Mouse (Mus musculus) megakaryocyte, adult 5-6 weeks (primary cell): Measurements from ENCODE around the gene Gm20662. TPM values are rescaled to one million over a fixed set of nuclear protein-coding genes. Genes with fewer than 3 reads are reported as not detected.

Experiments used
- ATAC-seq: 2 replicates; pipeline ENCODE4 v1.8.0; 2016; ENCODE audit warnings: mild to moderate bottlenecking, inconsistent platforms; ENCODE audit not compliant: poor library complexity, severe bottlenecking
- total RNA-seq, 2 experiments: library from RNA; stranded (forward) in 1 of 2; stranded (reverse) in 1 of 2; fragments of 153-499, 151-499 nt in 1 of 2; fragments of 221-1000, 200-1000 nt in 1 of 2; gene quantifications; 2 replicates each; pipeline versions ENCODE4 v1.2.3 to v1.2.4; 2015 to 2017

The Gm20662 gene
- total RNA-seq, 2 experiments from 2014 or later, result not detected

DNA sequence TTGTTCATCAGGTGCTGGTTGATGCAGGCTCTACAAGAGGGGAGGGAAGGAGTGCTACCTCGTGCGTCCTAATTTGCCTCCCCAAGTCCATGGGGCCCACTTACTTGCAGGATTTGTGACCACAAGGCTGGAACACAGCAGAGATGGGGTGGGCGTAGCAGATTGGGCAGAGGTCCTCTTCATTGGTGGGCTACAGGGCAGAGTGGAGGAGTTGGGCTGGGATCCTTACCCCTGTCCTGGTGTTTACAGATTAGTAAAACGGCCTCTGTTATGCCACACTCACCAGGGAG, 55.7 kb downstream of the Gm20662 start:
- no peak for ATAC-seq

DNA sequence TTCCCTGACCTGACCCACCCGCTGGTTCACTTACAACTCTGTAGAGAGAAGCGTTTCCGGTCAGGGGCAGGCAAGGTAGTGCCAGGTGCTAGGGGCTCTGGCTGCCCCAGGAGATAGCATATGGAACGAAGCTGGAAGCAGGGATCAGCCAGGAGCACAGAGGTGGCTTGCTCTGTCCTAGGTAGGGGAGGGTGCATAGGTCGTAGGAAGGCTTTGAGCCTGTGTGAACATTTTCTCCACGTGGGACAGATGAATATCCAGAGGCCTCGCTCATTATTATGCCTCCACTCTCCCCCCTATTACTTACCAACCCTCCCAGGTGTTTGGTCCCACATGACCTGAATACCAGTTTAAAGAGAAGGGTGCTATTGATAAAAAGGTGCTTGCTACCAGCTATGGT, 56.3 kb downstream of the Gm20662 start:
- ATAC-seq, result no peak

DNA sequence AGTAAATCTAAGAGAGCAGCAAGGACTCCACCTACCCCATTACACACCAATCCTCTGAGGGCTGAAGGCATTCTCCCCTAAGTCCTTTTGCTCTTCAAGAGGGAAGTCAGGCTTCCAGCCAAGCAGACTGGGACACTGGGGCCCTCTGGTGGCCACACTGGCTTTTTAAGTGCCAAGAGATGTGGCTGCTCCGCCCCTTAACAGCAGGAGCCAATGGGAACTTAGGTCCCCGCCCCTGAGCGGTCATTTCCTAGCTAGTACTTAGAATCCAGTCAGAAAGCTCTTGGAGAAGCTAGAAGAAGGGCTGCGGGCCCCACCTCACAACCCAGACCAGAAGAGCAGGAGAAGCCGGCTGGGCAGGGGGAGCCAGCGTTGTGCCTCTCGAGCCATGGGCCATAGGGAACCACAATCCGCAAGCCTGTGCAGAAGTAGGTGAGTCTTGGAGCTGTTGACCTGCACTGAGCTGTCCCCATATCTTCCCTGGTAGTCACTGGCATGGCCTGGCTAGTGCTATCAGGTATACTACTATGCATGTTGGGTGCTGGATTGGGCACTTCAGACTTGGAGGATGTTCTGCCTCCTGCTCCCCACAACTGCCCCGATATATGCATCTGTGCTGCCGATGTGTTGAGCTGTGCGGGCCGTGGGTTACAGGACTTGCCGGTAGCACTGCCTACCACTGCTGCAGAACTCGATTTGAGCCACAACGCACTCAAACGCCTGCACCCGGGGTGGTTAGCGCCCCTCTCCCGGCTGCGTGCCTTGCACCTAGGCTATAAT, 56.9 kb downstream of the Gm20662 start, which contains the start of gene Amigo3:
Amigo3 (plus strand) TSS at position 275 of the 780 bp plus-strand sequence.
- ATAC-seq, result peak; percentile 75

DNA sequence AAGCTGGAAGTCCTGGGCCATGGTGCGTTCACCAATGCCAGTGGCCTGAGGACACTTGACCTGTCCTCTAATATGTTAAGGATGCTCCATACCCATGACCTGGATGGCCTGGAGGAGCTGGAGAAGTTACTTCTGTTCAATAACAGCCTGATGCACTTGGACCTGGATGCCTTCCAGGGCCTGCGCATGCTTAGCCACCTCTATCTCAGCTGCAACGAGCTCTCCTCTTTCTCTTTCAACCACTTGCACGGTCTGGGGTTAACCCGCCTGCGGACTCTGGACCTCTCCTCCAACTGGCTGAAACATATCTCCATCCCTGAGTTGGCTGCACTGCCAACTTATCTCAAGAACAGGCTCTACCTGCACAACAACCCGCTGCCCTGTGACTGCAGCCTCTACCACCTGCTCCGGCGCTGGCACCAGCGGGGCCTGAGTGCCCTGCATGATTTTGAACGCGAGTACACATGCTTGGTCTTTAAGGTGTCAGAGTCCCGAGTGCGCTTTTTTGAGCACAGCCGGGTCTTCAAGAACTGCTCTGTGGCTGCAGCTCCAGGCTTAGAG, 57.6 kb downstream of the Gm20662 start:
- ATAC-seq, result no peak

DNA sequence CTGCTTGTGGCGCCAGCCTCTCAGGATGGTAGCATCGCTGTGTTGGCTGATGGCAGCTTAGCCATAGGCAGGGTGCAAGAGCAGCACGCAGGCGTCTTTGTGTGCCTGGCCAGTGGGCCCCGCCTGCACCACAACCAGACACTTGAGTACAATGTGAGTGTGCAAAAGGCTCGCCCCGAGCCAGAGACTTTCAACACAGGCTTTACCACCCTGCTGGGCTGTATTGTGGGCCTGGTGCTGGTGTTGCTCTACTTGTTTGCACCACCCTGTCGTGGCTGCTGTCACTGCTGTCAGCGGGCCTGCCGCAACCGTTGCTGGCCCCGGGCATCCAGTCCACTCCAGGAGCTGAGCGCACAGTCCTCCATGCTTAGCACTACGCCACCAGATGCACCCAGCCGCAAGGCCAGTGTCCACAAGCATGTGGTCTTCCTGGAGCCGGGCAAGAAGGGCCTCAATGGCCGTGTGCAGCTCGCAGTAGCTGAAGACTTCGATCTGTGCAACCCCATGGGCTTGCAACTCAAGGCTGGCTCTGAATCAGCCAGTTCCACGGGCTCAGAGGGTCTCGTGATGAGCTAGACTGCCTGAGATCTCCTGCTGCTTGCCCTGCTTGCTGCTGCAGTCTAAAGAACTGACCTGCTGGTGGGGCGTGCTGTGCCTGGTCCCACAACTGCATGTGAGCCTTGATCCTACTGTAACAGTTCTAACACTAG, 58.3 kb downstream of the Gm20662 start:
- ATAC-seq, result no peak

DNA sequence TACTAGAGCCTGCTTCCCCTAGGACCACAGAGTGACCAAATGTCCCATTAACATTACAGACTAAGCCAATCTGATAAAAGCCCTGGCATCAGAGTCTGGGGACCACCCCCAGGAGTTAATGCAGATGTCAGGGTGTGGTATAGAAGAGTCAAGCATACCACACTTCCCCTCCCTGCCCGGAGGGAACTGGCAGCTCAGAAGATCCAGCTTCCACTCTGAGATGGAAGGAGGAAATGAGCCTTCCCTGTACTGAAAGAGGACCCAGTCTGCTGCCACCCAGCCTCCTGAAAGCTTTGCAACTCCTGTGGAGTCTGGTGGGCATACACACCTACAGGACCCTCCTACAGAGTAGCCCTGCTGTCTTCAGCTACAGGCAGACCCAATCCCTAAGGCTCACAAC, 58.9 kb downstream of the Gm20662 start:
- ATAC-seq, result peak; percentile 28

DNA sequence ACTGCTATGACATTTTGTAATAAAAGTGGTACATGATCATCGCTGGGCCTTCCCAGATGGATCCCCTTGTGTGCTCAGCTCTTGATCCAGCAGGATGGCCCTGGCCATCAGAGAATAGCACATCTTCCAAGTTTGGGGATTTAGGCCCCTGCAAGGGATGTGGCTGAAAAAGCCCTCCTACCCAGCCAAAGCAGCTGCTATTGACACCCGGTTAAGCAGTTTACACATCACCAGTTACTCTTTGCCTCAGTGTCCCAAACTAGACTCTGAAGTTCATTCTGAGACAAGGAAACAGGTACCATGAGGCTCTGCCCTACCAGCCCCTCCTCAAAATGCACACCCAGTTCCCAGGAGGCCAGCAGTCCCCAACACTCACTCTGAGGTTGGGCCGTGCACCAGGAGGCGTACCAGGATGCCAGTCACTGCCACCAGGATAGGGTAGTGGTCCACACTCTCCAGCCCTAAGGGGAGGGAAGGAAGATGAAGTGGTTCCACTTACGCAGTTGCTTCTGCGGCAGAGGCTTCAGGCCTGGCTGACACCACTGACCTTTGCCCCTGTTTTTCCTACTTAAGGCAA, 59.6 kb downstream of the Gm20662 start:
- ATAC-seq, result no peak

DNA sequence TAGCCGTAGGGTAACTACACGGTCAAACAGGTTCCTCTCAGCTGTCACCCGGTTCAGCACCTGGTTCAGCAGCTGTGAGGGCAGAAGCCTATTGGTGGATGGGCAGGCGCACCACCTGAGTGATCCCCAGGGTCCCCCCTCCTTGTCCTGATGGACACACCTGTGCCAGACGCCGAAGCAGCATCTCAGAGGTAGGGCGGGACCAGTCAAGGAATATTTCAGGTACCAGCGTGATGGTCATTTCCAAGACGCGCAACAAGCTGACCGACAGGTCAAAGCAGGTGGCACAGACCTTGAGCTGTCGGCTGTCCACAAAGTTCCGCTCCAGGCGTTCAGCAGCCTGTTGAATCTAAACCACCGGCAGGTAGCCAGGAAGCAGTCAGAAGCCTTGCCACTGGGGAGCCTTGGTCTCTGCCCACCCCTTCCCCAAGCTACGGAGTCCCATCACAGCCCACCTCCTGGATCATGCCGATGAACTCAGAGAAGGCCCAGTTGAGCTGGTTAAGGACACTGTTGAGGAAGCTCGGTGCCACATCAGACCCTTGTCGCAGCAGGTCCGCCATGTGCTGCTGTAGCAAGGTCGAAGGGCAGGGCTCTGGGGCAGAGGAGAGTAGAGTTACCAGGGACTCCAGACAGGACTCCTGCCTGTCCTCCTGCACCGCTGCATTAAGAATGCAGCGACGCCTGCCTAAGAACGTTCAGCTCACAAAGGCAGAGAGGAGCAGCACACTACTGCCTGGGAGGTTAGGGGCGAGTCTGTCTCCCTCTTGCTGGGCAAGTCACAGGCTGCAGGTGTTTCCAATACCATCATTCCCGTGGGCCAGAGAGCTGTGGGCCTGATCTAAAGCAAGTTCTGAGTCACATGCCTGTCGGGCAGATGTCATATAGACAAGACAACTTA, 60.5 kb downstream of the Gm20662 start:
- no peak for ATAC-seq

DNA sequence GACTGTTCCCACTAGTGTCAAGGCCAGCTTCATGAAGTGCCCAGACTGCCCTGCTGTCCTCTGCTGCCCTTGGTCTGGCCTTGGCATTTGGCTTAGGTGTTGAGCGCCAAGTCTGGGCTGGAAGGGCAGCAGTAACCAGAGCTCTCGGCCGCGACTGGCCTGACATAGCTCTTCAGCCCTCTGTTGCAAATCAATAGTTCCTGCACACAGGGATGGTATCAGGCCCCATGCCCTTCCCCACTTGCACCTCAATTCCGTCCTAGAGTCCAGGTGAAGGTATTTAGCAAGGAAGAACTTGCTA, 61.1 kb downstream of the Gm20662 start:
- ATAC-seq, result no peak

DNA sequence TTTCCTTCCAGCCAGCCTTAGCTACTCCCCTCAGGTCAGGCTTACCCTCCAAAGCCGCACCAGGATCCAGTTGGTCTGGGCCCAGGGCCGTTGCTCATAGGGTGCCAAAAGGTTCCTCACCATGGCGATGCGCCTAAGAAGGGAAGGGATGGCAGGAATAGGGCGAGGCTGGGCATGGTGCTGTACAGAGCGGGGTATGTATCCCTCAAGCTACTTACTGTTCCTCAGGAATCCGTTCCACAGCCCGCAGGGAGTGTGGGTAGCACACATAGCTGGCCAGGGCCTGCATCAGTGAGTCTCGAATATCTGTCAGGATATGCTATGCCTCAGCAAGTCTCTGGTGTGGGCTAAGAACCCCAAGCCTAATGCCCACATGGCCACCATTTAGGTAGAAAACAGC, 62.1 kb downstream of the Gm20662 start:
- ATAC-seq, result no peak

DNA sequence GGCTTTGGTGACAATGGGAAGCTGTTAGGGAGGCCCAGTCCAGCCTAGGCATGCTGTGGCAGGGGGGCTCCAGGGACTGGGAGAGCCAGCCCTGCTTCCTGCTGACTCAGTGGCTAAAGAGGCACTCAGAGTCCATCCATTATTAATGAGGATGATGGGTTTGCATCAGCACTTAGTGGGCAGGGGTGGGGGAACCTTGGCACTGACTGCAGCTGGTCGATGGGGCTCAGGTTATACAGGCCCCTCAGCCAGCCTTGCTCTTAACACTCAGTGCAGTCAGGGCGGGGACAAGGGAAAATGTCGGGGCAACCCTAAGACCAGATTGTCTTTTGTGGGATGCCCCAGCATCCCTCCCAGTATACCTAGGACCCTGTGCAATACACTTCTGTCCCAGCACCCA, 66.0 kb downstream of the Gm20662 start:
- ATAC-seq, result no peak

DNA sequence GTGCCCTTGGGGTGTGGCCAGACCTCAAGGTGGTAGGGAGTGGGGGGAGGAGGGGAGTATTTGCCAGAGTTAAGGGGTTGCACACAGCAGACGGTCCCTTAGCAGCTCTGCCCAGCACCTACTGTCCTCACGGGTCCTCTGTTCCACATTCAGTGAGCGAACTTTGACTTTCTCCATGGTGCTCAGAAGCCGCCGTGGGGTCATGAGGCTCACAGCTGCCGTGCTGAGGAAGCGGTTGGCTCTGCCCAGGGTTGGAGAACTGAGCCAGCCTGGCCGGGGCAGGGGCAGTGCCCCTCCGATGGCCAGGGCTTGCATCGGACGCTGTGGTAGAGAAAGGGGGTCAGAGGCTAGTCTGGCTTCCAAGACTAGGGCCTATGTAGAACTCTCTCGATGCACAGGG, 67.2 kb downstream of the Gm20662 start:
- ATAC-seq, result no peak

DNA sequence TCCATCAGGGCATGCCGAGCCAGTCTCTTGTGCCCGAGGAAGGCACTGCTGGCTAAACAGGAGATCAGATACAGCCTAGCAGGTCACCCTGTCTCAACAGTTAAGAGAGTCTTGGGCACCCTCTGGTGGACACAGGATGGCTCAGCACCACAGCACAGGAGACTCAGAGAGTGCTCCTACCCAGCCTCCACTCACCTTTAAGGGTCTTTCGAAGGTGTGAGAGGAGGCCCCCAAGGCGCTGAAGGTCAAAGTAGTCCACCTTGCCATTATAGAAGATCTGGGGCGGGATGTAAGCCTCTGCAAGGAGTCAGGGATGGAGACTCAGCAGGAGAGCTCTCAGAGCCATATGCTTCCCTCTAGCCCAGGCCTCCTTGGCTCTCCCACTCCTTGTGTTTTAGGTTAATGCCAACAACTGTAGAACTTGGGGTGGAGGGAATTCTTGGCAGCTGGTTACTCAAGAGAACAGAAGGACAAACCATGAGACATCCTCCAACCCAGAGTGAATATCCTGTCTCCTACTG, 69.4 kb downstream of the Gm20662 start:
- ATAC-seq, result peak; percentile 67

DNA sequence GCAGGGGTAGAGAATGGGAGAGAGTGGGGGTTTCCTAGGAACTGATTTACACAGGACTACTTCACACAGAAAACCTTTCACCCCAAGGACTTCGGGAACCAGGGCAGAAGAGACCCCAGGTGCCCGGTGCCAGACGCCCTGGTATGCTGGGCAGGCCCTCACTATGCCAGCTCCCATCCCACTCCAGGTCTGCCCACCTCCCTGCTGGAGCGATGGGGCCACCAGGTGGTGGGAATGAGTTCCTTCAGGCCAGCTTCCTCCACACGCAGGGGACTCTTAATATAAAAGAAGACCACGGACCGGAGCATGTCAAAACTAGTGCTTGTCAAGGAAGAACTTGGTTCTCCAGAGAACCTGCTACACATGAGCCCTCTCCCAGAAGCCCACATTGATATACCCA, 71.0 kb downstream of the Gm20662 start:
- ATAC-seq, result no peak

DNA sequence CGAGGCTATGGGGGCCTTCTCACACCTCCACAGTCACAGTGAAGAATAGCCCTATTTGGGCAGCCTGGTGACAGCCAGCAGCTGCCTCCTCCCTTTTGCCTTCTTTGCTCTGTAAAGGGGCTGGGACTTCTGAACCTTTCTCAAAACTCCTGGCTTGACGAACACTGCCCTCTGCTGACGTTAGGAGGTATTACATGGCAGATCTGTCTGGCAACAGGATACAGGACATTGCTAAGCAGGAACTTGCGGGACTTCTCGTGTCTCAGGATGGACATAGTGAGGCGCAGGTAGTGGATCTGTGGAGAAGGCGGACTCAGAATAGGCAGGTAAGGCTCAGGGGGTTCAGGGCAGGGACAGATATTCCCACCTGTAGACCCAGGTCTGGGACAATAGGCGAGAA, 71.8 kb downstream of the Gm20662 start:
- peak; percentile 88 for ATAC-seq

DNA sequence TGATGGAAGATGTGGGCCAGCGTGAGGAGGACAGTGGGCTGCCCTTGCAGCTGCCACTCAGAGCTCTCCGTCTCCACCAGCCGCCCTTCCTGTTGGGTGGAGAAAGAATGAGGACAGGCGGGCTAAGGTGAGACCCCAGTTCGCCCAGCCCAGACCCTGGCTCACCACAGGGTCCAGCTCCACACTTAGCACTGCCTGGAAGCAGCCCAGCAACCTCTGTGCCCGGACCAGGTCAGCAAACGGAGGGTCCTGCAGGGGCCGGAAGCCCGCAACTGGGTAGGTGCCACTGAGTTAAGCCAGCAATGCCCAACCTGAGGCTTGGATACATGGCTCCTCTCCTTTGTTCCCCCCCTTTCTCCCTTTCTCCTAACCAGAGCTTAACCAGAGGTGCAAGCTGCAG, 72.9 kb downstream of the Gm20662 start:
- no peak for ATAC-seq

DNA sequence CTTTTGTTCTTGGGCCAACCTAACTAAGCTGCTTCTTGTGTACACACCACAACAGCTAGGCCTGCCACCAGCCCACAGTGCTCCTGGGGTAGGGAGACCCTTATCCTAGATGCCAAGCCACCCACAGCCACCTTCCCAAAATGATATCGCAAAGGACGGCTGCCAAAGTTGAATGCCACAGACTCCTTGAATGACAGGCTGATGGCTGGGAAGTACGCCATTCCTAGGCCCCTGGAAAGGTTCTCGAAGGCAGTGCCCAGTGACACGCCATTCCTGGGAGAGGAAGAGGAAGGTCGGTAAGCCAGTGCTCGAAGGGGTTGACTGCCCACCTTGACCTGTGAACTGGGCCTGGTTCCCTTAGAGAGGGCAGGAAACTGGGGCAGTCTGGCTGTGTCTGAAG, 73.4 kb downstream of the Gm20662 start:
- no peak for ATAC-seq

DNA sequence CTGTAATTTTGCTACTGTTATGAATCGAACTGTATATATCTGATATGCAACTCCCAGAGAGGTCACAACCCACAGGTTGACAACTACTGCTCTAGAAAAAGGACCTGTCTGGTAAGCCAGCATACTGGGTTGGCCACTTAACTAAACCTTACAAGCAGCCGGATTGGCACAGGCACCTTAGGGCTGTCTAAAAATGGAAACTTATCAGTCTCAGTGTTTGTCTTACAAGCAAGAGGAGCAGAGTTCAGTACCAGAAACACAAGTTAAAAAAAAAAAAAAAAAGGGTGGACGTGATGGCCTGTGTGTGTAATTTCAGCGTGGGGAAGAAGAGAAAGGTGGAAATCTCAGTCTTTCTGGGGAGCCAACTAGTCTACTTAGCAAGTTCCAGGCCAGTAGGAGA, 75.7 kb downstream of the Gm20662 start:
- no peak for ATAC-seq

DNA sequence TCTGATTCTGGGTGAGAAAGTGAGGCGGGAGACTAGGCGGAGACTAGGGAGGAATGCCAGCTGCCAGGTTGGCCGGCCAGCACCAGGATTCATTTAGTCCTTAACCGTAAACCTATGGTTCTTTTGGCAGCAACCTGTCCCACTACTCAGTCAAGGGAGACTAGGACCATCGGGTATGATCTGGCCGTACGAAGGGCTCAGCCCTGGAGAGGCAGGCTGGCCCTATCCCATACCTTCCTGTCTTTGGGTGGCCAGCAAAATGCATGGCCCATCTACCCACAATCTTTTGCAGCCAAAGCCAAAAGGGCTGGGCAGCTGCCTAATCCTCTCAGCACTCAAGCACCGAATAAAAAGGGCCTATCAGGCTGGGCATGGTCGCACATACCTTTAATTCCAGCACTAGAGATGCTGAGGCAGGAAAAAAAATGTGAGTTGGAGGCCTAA, 76.4 kb downstream of the Gm20662 start:
- ATAC-seq, result no peak

DNA sequence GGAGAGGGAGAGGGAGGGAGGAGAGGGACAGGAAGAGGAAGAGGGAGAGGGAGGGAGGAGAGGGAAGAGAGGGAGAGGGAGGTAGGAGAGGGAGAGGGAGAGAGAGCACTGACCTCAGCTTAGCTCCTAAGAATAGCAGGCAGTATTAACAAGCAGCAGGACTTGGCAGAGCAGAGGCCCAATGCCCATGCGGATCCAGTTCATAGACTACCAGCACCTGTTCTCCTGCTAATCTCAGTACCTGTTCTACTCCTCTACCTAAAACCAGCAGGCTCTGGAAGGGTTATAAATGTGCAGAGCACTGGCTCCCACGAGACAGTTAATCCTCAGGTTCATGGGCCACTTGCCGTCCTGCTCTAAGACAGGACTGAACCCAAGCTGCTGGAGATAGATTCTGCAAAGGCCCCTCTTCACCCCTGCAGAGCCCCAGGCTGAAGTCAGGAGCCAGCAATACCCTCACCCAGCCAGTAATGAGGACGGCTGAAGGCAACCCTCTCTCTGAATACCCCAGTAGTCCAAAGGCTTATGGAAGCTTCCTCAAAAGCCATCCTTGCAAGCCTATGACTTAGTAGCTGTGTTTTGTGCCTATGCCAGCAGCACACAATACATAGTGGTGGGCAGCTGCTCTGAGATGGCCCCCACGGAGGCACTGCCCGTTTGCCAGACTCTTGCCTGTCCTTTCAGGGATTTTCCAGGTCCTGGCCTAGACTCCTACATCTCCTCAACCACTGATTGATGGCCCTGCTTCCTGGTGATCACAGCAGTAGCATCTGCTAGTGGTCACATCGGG, 77.2 kb downstream of the Gm20662 start:
- ATAC-seq, result no peak
